Mouse (Mus musculus): ENCODE measurements around the gene Gas1. TPM values are rescaled to one million over a fixed set of nuclear protein-coding genes. Genes with fewer than 3 reads are reported as not detected.

The Gas1 gene
- polyA plus RNA-seq, 1 experiment from 2014 or later = 19.1 TPM

DNA sequence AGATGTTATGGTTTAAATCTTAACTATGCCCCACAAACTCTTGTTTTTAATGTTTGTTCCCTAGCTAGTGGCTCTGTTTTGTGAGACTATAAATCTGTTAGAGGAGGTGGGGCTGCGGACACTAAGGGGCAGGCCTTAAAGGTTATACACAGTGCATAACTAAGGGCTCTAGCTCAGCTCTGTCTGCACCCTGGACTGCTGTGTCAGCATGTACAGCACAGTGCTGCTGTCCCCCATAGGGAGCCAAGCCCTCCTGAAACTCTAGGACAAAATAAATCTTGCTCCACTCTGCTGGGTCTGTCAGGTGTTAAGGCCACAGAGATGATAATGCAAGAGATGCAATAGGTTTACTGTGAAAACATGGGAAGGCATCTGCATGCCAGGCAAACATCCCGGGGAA is 10.1 kb upstream of the Gas1 start:
- Histone ChIP-seq H3K4me2 (no peak overlapping the region), H3K27ac (no peak overlapping the region), H3K36me3 (no peaks in the 10 kb centered on the region), H3K4me1 (replicated peaks) (no peaks in the 10 kb centered on the region), H3K9me3 (no peaks in the 10 kb centered on the region), H3K27me3 (no peaks in the 10 kb centered on the region), H3K4me3 (no peak overlapping the region), H3K9ac (no peak overlapping the region)
- 98% methylated on average over 2 of the region's 2 CpGs for WGBS
- ATAC-seq (ENCODE audit: low FRiP score) = no peak

DNA sequence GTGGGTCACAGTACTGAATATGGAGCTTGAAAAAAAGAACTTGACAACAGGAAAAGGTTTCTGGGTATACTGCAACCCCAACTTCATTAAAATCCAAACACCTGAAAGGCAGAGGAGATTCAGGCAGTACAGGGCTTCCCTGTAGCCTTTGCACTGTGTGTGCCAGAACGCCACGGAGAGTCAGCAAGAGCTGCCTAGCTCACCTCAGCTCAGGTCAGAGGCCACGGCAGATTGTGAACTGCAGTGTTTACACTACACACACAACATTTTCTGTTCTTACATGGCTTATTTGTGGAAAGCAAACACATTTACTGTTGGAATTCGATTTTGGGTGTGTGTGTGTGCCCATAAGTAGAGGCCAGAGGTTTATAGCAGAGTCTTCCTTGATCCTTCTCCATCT is 5.2 kb upstream of the Gas1 start:
- H3K4me1 ChIP-seq (replicated peaks) = peaks cover 10% of the 10 kb centered on the region
- no peak overlapping the region for H3K4me3 ChIP-seq
- H3K4me2 ChIP-seq = no peak overlapping the region
- WGBS = 56% methylated on average over 4 of the region's 4 CpGs
- no peak overlapping the region for H3K9ac ChIP-seq
- ATAC-seq (ENCODE audit: low FRiP score) = no peak
- no peaks in the 10 kb centered on the region for H3K36me3 ChIP-seq
- H3K9me3 ChIP-seq = no peaks in the 10 kb centered on the region
- H3K27ac ChIP-seq = no peak overlapping the region
- H3K27me3 ChIP-seq = no peaks in the 10 kb centered on the region

- 83% methylated on average over 4 of the region's 4 CpGs for WGBS
- Histone ChIP-seq H3K36me3 (no peaks in the 10 kb centered on the region), H3K9me3 (no peaks in the 10 kb centered on the region), H3K4me3 (no peak overlapping the region), H3K27ac (no peak overlapping the region), H3K9ac (no peak overlapping the region), H3K4me1 (replicated peaks) (peaks cover 21% of the 10 kb centered on the region), H3K27me3 (no peaks in the 10 kb centered on the region), H3K4me2 (no peak overlapping the region)
- ATAC-seq (ENCODE audit: low FRiP score) = no peak
These were observed 2.5 kb upstream of the Gas1 start for GRCm38 (mm10) chr13:60179641-60180040.

GRCm38 (mm10) chr13:60178416-60178815 is 1.3 kb upstream of the Gas1 start:
- no peak for ATAC-seq (ENCODE audit: low FRiP score)
- H3K4me1 ChIP-seq (replicated peaks) = peaks cover 30% of the 10 kb centered on the region

GRCm38 (mm10) chr13:60177797-60178110 is 589 bp upstream of the Gas1 start:
- no peaks in the 10 kb centered on the region for H3K27me3 ChIP-seq
- peak overlapping the region; percentile 92 for H3K4me2 ChIP-seq
- H3K4me3 ChIP-seq = peak overlapping the region; percentile 79
- H3K27ac ChIP-seq = peak overlapping the region; percentile 95
- 0% methylated on average over 13 of the region's 13 CpGs for WGBS
- H3K4me1 ChIP-seq (replicated peaks) = peaks cover 35% of the 10 kb centered on the region
- no peaks in the 10 kb centered on the region for H3K9me3 ChIP-seq
- no peaks in the 10 kb centered on the region for H3K36me3 ChIP-seq
- peak overlapping the region; percentile 92; the same call in 1 of the 2 replicates for H3K9ac ChIP-seq
- ATAC-seq (ENCODE audit: low FRiP score) = no peak

More at GRCm38 (mm10) chr13:60178416-60178815, 1.3 kb upstream of the Gas1 start:
- H3K36me3 ChIP-seq = no peaks in the 10 kb centered on the region
- H3K9ac ChIP-seq = 0 out of 2 replicates have a peak overlapping the region, but pooled peaks have one; percentile 46
- under 1% methylated on average over 15 of the region's 15 CpGs for WGBS
- peak overlapping the region; percentile 79 for H3K4me3 ChIP-seq
- peak overlapping the region; percentile 95 for H3K27ac ChIP-seq
- peak overlapping the region; percentile 92 for H3K4me2 ChIP-seq
- no peaks in the 10 kb centered on the region for H3K27me3 ChIP-seq
- H3K9me3 ChIP-seq = no peaks in the 10 kb centered on the region

DNA sequence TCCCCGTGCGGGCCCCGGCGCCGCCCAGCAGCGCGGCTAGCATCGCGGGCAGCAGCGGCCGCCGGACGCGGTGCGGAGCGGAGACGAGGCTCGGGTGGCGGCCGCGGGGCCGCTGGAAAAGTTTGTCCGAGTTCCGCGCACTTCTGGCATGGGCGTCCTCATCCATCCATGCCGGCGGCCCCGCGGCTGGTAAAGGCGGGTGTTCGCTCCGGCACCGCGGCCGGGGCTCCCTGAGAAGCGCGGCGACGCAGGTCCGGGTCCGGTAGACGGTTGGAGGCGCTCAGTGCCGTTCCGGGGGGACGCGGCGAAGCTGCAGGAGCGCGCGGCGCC is 424 bp downstream of the Gas1 start:
- ATAC-seq (ENCODE audit: low FRiP score) = no peak; the same call in 1 of the 2 replicates
- peak overlapping the region; percentile 95 for H3K27ac ChIP-seq
- peak overlapping the region; percentile 79 for H3K4me3 ChIP-seq
- H3K9ac ChIP-seq = peak overlapping the region; percentile 92
- no peaks in the 10 kb centered on the region for H3K9me3 ChIP-seq
- no peaks in the 10 kb centered on the region for H3K36me3 ChIP-seq
- peaks cover 45% of the 10 kb centered on the region for H3K4me1 ChIP-seq (replicated peaks)
- 0% methylated on average over 36 of the region's 53 CpGs for WGBS
- peaks cover 2% of the 10 kb centered on the region; the same call in 1 of the 2 replicates for H3K27me3 ChIP-seq
- peak overlapping the region; percentile 92 for H3K4me2 ChIP-seq

DNA sequence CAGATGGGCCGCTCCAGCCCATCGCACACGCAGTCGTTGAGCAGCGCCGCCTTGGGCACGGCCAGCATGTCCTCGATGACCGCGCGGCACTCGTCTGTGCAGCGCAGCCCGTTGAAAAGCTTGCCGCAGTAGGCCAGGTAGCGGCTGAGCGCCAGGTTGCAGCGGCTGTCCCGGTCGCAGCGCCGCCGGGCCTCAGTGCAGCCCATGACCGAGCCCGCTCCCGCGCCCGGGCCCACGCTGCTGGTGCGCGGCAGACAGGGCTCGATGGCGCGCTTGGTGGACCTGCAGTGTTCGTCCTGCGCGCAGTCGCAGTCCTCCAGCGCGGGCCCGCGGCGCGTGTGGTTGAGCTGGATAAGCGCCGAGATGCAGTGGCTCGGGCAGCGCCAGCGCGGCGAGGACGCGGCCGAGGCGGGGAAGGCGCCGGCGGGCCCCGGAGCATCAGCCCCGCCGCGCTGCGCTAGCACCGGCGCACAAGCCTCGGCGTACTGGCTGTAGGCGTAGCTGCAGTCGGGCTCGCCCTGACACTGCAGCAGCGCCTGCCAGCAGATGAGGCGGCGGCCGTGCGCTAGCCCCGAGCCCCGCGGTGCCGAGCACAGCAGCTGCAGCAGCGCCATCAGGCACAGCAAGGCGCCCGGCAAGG is 909 bp downstream of the Gas1 start:
- ATAC-seq (ENCODE audit: low FRiP score) = peak; percentile 65
- H3K9ac ChIP-seq = peak overlapping the region; percentile 92
- H3K36me3 ChIP-seq = no peaks in the 10 kb centered on the region
- peak overlapping the region; percentile 92 for H3K4me2 ChIP-seq
- H3K4me1 ChIP-seq (replicated peaks) = peaks cover 50% of the 10 kb centered on the region
- no peaks in the 10 kb centered on the region for H3K9me3 ChIP-seq
- WGBS = 0% methylated on average over 82 of the region's 82 CpGs
- H3K27ac ChIP-seq = peak overlapping the region; percentile 95
- H3K4me3 ChIP-seq = peak overlapping the region; percentile 79
- peaks cover 6% of the 10 kb centered on the region; the same call in 1 of the 2 replicates for H3K27me3 ChIP-seq

- H3K27ac ChIP-seq = peak overlapping the region; percentile 95
- H3K36me3 ChIP-seq = no peaks in the 10 kb centered on the region
- H3K9me3 ChIP-seq = no peaks in the 10 kb centered on the region
- H3K4me2 ChIP-seq = peak overlapping the region; percentile 92
- H3K9ac ChIP-seq = peak overlapping the region; percentile 92
- WGBS = under 1% methylated on average over 59 of the region's 59 CpGs
- H3K4me3 ChIP-seq = peak overlapping the region; percentile 79
- H3K4me1 ChIP-seq (replicated peaks) = peaks cover 56% of the 10 kb centered on the region
- ATAC-seq (ENCODE audit: low FRiP score) = peak; percentile 2; the same call in 1 of the 2 replicates
- peaks cover 9% of the 10 kb centered on the region; the same call in 1 of the 2 replicates for H3K27me3 ChIP-seq
These were observed 1.6 kb downstream of the Gas1 start for GRCm38 (mm10) chr13:60175490-60176135.

- Histone ChIP-seq H3K36me3 (no peaks in the 10 kb centered on the region), H3K27me3 (peaks cover 13% of the 10 kb centered on the region; the same call in 1 of the 2 replicates), H3K4me2 (peak overlapping the region; percentile 92), H3K4me3 (peak overlapping the region; percentile 79), H3K4me1 (replicated peaks) (peaks cover 56% of the 10 kb centered on the region), H3K9me3 (no peaks in the 10 kb centered on the region), H3K9ac (peak overlapping the region; percentile 92), H3K27ac (peak overlapping the region; percentile 95; the same call in 1 of the 2 replicates)
- no peak for ATAC-seq (ENCODE audit: low FRiP score)
- 0% methylated on average over 7 of the region's 7 CpGs for WGBS
These were observed 2.2 kb downstream of the Gas1 start for GRCm38 (mm10) chr13:60174953-60175352.

DNA sequence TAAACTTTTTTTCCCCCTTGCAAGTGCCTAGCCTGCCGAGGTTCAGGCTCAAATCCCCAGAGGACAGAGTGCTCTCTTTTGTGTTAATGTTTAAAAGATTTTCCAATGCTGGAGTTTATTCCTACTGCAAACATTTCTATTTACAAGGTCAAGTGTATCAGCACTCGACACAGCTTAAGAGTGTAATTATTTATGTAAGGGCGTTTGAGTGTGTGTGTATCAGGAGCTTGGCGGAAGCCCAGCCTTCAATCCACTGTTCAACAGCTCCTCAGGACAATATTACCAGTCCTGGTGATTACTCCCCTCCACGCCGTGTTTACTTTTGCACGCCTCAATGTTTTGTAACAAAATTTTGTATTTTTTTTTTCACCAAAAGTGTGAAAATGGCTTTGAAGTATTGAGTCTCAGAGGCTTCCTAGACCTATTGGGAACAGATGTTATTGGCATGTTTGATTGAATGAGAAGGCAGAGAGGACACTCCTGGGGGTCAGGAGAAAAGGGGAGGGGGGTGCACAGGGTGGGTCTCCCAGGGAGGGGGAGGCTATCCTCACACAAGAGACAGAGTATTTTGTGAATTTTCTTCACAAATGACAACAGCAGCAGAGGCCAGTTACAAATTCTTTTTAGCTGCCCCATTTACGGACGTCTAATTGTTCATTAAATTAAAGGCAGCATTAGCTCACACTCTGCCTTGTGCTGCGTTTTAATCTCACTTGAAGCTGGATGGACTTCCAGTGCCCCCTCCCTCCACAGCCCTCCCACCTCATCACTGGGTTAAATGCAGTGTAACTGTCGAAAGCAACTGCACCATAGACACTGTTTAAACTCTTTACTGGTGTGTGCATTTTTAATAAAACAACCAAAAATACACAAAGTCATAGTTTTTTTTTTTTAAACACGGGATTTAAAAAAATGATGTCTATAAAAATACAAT is 3.3 kb downstream of the Gas1 start:
- Histone ChIP-seq H3K9ac (peak overlapping the region; percentile 10; the same call in 1 of the 2 replicates), H3K36me3 (no peaks in the 10 kb centered on the region), H3K4me1 (replicated peaks) (peaks cover 56% of the 10 kb centered on the region), H3K4me3 (peak overlapping the region; percentile 79), H3K9me3 (no peaks in the 10 kb centered on the region), H3K27me3 (peaks cover 23% of the 10 kb centered on the region), H3K4me2 (peak overlapping the region; percentile 92), H3K27ac (peak overlapping the region; percentile 44; the same call in 1 of the 2 replicates)
- WGBS = 6% methylated on average over 12 of the region's 12 CpGs
- no peak for ATAC-seq (ENCODE audit: low FRiP score)

- WGBS = 5% methylated on average over 3 of the region's 3 CpGs
- Histone ChIP-seq H3K36me3 (no peaks in the 10 kb centered on the region), H3K4me2 (peak overlapping the region; percentile 92), H3K9me3 (0 out of 2 replicates have a peak, but pooled peaks cover 2% of the 10 kb centered on the region), H3K4me1 (replicated peaks) (peaks cover 54% of the 10 kb centered on the region), H3K27me3 (peaks cover 26% of the 10 kb centered on the region), H3K4me3 (peak overlapping the region; percentile 12; the same call in 1 of the 2 replicates), H3K27ac (peak overlapping the region; percentile 44; the same call in 1 of the 2 replicates), H3K9ac (no peak overlapping the region)
- no peak for ATAC-seq (ENCODE audit: low FRiP score)
These were observed 4.0 kb downstream of the Gas1 start for GRCm38 (mm10) chr13:60173186-60173585.

Data from hindbrain, embryonic 13.5 days (tissue).